Mouse (Mus musculus): Measurements from ENCODE around the gene Pnkd.

GRCm38 (mm10) chr1:74316114-74316827 lies 31.5 kb downstream of the Pnkd start:
- no peak for TF ChIP-seq CTCF (IDR thresholded peaks at IDR 0.05; ENCODE audit: low read depth, low read length)
- TF ChIP-seq POLR2AphosphoS5 (IDR thresholded peaks at IDR 0.05; ENCODE audit: insufficient replicate concordance, low read depth, low read length), result no peak
- no peak for TF ChIP-seq GATA2 (IDR thresholded peaks at IDR 0.05; ENCODE audit: borderline replicate concordance, low read depth, low read length)
- no peak for TF ChIP-seq GATA1 (IDR thresholded peaks at IDR 0.05; ENCODE audit: borderline replicate concordance, low read length)
- no peak for TF ChIP-seq TAL1 (conservative IDR thresholded peaks at IDR 0.05; ENCODE audit: low read depth, low read length)

Data from G1E (cell line).